Mouse (Mus musculus): ENCODE results near the gene Gapdh.
A peak's percentile ranks its signal among the peaks of the same experiment; 100 is the strongest.
"Not testable (repeated sequence)": the region's sequence is repeated elsewhere in the genome, so short reads cannot be mapped to it uniquely, and the experiment has no call there.

Gene Gapdh

GRCm38 (mm10) chr6:125166861-125167650 lies 789 bp upstream of the Gapdh start:
- DNase-seq = peak; percentile 35

GRCm38 (mm10) chr6:125165328-125165891 lies 857 bp downstream of the Gapdh start:
- DNase-seq = peak; percentile 98

GRCm38 (mm10) chr6:125164672-125165327 lies 1.5 kb downstream of the Gapdh start:
- peak; percentile 74 to 77 for DNase-seq

- peak; percentile 27 to 49 for DNase-seq
Measured at GRCm38 (mm10) chr6:125163801-125164657, 2.2 kb downstream of the Gapdh start.

GRCm38 (mm10) chr6:125162615-125163305 lies 3.5 kb downstream of the Gapdh start:
- not testable (repeated sequence) for DNase-seq

GRCm38 (mm10) chr6:125161971-125162370 lies 4.3 kb downstream of the Gapdh start:
- peak; percentile 59 to 75 for DNase-seq

- DNase-seq = peak; percentile 69 to 80
Measured at GRCm38 (mm10) chr6:125160854-125161760, 5.2 kb downstream of the Gapdh start.

- DNase-seq = no peak
Measured at GRCm38 (mm10) chr6:125160558-125160853, 5.8 kb downstream of the Gapdh start.

GRCm38 (mm10) chr6:125159773-125160557 lies 6.3 kb downstream of the Gapdh start:
- no peak for DNase-seq

GRCm38 (mm10) chr6:125158944-125159492 lies 7.2 kb downstream of the Gapdh start:
- no peak for DNase-seq

- no peak for DNase-seq
Measured at GRCm38 (mm10) chr6:125156903-125157614, 9.2 kb downstream of the Gapdh start.

- DNase-seq = no peak
Measured at GRCm38 (mm10) chr6:125156491-125156890, 9.8 kb downstream of the Gapdh start.

GRCm38 (mm10) chr6:125155262-125155661 lies 11.0 kb downstream of the Gapdh start:
- no peak for DNase-seq

- DNase-seq = no peak
Measured at GRCm38 (mm10) chr6:125154550-125154949, 11.7 kb downstream of the Gapdh start.

- no peak for DNase-seq
Measured at GRCm38 (mm10) chr6:125153682-125154081, 12.6 kb downstream of the Gapdh start.

GRCm38 (mm10) chr6:125153018-125153389 lies 13.3 kb downstream of the Gapdh start:
- no peak for DNase-seq

GRCm38 (mm10) chr6:125152212-125153017 lies 13.9 kb downstream of the Gapdh start:
- DNase-seq = no peak

- DNase-seq = no peak
Measured at GRCm38 (mm10) chr6:125149569-125149950, 16.7 kb downstream of the Gapdh start.
